Mouse (Mus musculus) Patski (cell line): Measurements from ENCODE around the gene Pold1. TPM values are rescaled to one million over a fixed set of nuclear protein-coding genes. Genes with fewer than 3 reads are reported as not detected.

Experiments used
- ATAC-seq: fragments of 100-300 bp; one replicate; pipeline ENCODE4 v1.8.0; 2021
- CTCF ChIA-PET: fragments of 350-600 bp; sonication (Branson Sonifier 250); formaldehyde crosslinking; loops from one replicate; lab custom pipeline; 2022; ENCODE audit warnings: inconsistent platforms; lab: Charles Lee
- POLR2A ChIA-PET: fragments of 350-600 bp; sonication (Branson Sonifier 250); formaldehyde crosslinking; loops from one replicate; lab custom pipeline; 2022; ENCODE audit warnings: antibody characterized with exemption, inconsistent platforms; lab: Charles Lee
- DNase-seq: peaks from one replicate; pipeline ENCODE4 v3.0.0-alpha.2; 2011; ENCODE audit warnings: low read depth, low spot score
- H3K27me3 ChIP-seq: fragments of 371-371 bp; one replicate; pipeline ENCODE4 v1.5.1; 2021
- CTCF ChIP-seq: fragments of 100-300 bp; IDR thresholded peaks from one replicate; pipeline ENCODE4 v1.5.1; 2021
- in situ Hi-C: fragments of 300-500 bp; cut with MboI; formaldehyde crosslinking; loops from 3 replicates; pipeline ENCODE4 v1.11.1; 2018; ENCODE audit warnings: low pct_unique_long_range_greater_than_20kb, mixed read lengths
- polyA plus RNA-seq: library from polyadenylated mRNA; unstranded; gene quantifications from one replicate; pipeline ENCODE4 v1.2.3, GENCODE M21; 2021

Gene Pold1
- polyA plus RNA-seq, 1 experiment from 2014 or later = 30.9 TPM

DNA sequence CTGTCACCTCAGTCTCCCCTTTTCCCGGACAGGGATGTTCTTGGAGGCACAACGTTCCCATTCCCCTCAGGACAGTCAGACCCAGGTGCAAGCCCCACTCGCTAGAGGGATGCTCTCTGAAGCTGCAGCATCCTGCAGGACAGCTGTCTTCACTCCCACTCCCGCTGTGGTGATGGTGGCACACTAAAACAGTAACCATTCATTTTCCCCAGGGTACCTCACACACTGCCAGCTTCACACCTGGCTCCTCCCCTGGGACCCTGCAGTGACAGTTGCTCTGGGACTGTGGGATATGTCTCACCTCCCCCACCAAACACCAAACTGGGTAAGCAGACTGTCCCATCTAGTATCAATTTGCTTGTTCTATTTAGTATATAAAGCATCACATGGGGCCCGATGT, 924 bp downstream of the Pold1 start:
- POLR2A ChIA-PET = no interaction called here
- DNase-seq (no peak), ATAC-seq (no peak)
- in situ Hi-C loops = no loop called here
- TF ChIP-seq CTCF = no peak
- CTCF ChIA-PET = interaction anchor here (2.5 to 3.5 kb wide), 4 partner anchors 11 to 46 kb away, joined by 12 to 27 read pairs (median 18); no protein-coding TSS in a partner anchor
- H3K27me3 ChIP-seq = no peaks in the 10 kb centered on the region

DNA sequence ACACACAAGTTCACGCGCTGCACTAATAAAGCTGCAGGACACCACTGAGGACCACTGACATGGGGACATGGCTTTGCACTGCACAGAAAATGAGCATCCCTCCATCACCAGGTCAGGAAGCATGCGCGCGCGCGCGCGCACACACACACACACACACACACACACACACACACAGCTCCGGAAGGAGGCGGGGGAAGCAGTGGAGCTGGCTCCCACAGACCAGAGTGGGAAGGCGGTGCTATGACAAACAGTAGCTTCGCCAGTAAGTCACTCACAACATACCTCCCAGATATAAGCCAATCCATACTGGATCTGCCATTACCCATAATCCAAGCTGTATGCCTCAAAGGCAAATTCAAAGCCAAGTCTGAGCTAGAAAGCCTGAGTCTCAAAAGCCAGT, 1.6 kb downstream of the Pold1 start:
- ChIA-PET CTCF (interaction anchor here (2.7 to 3.5 kb wide), 3 partner anchors 10 to 46 kb away, joined by 13 to 27 read pairs (median 23); no protein-coding TSS in a partner anchor), POLR2A (interaction anchor here (1.1 kb wide), 1 partner anchor 11 kb away, joined by 6 read pairs; no protein-coding TSS in a partner anchor)
- TF ChIP-seq CTCF = no peak
- in situ Hi-C loops = no loop called here
- ATAC-seq (no peak), DNase-seq (no peak)
- no peaks in the 10 kb centered on the region for H3K27me3 ChIP-seq

DNA sequence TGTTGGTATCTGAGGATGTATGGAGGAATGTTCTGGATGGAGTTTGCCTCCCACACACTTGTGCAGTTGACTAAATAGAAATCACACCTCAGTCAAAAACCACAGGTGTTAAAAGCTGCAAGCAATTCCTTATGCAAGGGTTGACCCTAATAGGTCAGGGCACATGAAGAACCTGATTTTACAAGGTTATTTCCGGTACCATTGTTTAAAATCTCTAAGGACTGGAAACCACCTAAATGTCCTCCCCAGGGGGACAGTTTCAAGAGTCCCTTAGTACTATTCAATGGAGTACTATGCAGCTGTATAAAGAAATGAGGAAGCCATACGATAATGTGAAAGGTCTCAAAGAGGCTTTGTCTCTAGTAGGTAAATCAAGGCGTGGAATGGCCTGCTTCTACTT, 2.4 kb downstream of the Pold1 start:
- POLR2A ChIA-PET = interaction anchor here (1.1 kb wide), 1 partner anchor 10 kb away, joined by 6 read pairs; no protein-coding TSS in a partner anchor
- no peak for TF ChIP-seq CTCF
- DNase-seq (no peak), ATAC-seq (no peak)
- H3K27me3 ChIP-seq = no peaks in the 10 kb centered on the region
- in situ Hi-C loops = no loop called here
- CTCF ChIA-PET = interaction anchor here (3.5 kb wide), 2 partner anchors 10 to 45 kb away, joined by 13 to 23 read pairs; no protein-coding TSS in a partner anchor

- no peaks in the 10 kb centered on the region for H3K27me3 ChIP-seq
- DNase-seq (no peak), ATAC-seq (no peak)
- POLR2A ChIA-PET = interaction anchor here (1.0 kb wide), 1 partner anchor 56 kb away, joined by 3 read pairs; no protein-coding TSS in a partner anchor
- in situ Hi-C loops = no loop called here
- CTCF ChIA-PET = no interaction called here
- no peak for TF ChIP-seq CTCF
These were observed 5.6 kb downstream of the Pold1 start for GRCm38 (mm10) chr7:44543071-44543470.

DNA sequence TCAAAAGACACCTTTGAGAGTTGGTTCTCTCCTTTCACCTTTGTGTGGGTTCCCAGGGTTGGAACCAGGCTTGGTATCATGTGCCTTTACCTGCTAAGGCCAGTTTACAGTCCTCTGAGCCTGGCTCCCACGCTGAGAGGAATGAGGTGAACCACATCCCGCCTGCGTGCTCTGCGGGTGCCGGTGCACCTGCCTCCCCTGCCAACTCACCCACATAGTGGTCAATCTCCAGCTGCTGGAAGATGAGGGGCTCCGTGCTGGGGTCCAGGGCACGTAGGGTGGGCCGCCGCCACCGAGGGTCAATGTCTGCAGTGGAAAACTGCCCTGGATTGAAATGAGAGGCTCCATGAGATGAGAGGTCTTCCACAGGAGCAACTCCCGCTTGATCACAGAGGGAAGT, 6.1 kb downstream of the Pold1 start:
- ChIA-PET POLR2A (interaction anchor here (1.0 kb wide), 1 partner anchor 55 kb away, joined by 3 read pairs; no protein-coding TSS in a partner anchor), CTCF (no interaction called here)
- no peak for TF ChIP-seq CTCF
- DNase-seq = no peak
- H3K27me3 ChIP-seq = no peaks in the 10 kb centered on the region
- in situ Hi-C loops = no loop called here
- ATAC-seq = no peak

DNA sequence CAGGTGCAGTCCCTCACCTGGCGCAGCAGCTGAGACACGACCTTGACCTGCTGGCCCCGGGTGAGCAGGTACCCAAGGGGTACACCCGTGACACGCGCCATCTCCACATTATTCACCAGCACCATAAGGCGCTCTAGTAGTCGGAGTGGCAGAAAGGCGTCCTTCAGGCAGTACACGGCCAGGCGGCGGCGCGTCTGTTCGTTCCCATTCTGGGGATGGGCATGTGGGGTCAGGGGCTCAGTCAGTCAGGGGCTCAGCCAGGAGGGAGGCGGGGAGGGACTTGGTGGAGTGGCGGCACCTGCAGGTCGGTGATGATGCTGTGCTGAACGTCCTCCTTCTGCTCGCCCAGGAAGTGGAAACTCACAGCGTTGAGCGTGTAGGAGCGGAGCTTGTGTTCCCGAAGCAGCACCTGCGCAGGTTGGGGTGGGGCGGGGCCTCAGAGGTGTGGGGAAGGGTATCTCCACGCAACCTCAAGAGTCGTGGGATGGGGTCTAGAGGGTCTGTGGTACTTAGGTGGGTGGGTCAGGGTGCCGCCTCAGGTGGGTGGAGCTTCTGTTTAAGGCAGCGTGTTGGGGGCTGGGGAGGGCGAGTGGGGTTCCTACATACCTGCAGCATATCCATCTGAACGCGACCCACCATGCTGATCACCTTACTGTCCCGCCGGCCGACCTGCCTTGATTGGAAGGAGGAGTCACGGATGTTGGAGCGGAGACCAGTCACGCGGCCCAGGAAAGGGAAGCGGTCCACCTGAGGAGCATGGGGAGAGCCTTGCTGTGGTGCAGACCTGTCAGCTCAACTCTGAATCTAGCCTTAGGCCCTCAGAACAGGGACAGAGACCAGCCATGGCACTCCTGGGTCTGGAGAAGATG, 9.7 kb downstream of the Pold1 start:
- ATAC-seq = no peak
- POLR2A ChIA-PET = no interaction called here
- H3K27me3 ChIP-seq = no peaks in the 10 kb centered on the region
- DNase-seq = no peak
- in situ Hi-C loops = no loop called here
- CTCF ChIA-PET = interaction anchor here (0.7 to 1.8 kb wide), 2 partner anchors 10 to 12 kb away, joined by 3 to 9 read pairs; no protein-coding TSS in a partner anchor
- TF ChIP-seq CTCF = no peak

- in situ Hi-C loops = no loop called here
- CTCF ChIA-PET = interaction anchor here (2.6 to 2.9 kb wide), 3 partner anchors 10 to 16 kb away, joined by 12 to 26 read pairs (median 23); partner anchors contain the start of gene Pold1
- DNase-seq = no peak
- POLR2A ChIA-PET = interaction anchor here (0.7 kb wide), 1 partner anchor 11 kb away, joined by 3 read pairs; the partner anchor contains the start of gene Pold1
- no peak for TF ChIP-seq CTCF
- H3K27me3 ChIP-seq = no peaks in the 10 kb centered on the region
- no peak for ATAC-seq
These were observed 11.2 kb downstream of the Pold1 start for GRCm38 (mm10) chr7:44537496-44537895.

DNA sequence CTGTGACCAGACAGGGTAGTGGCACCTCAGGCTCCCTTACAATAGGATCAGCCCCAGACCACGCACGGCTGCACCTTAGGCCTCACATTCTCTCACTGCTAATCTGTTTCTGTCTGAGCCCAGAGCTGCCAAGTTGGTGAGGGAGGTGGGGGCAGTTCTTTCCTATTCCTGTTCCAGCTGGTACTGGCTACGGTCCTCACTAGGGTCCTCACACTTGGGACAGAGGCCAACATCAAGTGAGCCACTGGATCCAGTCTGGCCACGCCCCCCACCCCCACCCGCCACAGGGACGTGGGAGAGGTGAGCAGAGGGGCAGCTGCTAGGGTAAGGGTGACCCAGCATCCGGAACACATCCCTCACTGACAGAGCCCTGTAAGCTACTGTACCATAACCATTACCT, 11.6 kb downstream of the Pold1 start:
- H3K27me3 ChIP-seq = no peaks in the 10 kb centered on the region
- DNase-seq (no peak), ATAC-seq (peak; percentile 31)
- POLR2A ChIA-PET = interaction anchor here (0.7 to 2.7 kb wide), 3 partner anchors 10 to 17 kb away, joined by 3 to 6 read pairs (median 4); partner anchors contain the start of genes Nr1h2 and Pold1
- CTCF ChIA-PET = interaction anchor here (1.1 to 2.9 kb wide), 4 partner anchors 10 to 24 kb away, joined by 3 to 26 read pairs (median 18); partner anchors contain the start of gene Pold1
- no peak for TF ChIP-seq CTCF
- in situ Hi-C loops = no loop called here

DNA sequence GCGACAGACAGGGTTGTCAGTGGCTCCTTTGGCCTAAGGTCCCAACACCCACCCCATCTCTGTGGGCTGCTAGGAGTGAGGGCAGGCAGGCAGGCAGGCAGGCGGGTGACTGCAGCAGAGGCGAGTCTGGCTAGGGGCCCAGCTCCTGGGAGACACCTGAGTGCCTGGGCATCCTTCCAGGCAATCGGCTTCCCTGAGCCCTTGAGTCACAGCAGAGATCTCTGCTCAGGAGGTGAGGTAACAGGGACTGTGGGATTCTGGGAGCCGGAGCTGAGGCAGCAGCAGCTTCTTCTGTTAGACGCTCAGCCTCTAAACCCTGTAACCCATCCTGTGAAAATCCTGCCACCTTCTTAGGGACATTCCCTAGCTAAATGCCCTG, 12.1 kb downstream of the Pold1 start:
- H3K27me3 ChIP-seq = no peaks in the 10 kb centered on the region
- ChIA-PET CTCF (interaction anchor here (0.8 to 2.9 kb wide), 5 partner anchors 10 to 24 kb away, joined by 3 to 26 read pairs (median 12); partner anchors contain the start of gene Pold1), POLR2A (interaction anchor here (0.8 to 2.7 kb wide), 4 partner anchors 10 to 17 kb away, joined by 4 to 6 read pairs (median 4); partner anchors contain the start of gene Nr1h2)
- in situ Hi-C loops = no loop called here
- ATAC-seq (peak; percentile 28), DNase-seq (peak; percentile 68)
- TF ChIP-seq CTCF = no peak
